Mouse (Mus musculus) myocyte (in vitro differentiated cells): ENCODE results near the gene Smg1.

Experiments used
- CEBPB ChIP-seq: IDR thresholded peaks from 2 replicates; pipeline ENCODE4 v1.6.1; 2011; ENCODE audit warnings: mild to moderate bottlenecking, moderate library complexity; ENCODE audit not compliant: poor library complexity, insufficient read depth, severe bottlenecking
- POLR2A ChIP-seq: IDR thresholded peaks from one replicate; pipeline ENCODE4 v1.6.1; 2011; ENCODE audit warnings: low read depth, mild to moderate bottlenecking, control low read depth, moderate library complexity; ENCODE audit not compliant: insufficient read length

DNA sequence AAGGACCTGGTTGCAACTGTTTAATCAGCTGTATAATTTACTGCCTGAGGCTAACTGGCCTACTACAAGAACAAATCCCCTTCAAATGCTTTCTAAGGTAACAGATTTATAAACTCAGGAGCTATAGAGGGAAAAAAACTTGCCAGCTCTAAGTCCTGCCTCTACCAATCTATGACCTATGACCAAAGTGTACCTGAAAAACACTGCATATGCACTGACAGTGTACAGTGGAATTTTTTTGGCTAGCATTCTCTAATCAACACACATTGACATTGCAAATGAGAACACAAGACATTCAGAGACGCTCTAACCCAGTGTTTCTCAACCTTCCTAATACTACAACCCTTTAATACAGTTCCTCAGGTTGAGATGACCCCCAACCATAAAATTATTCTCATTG is 9.2 kb downstream of the Smg1 start:
- no peak for TF ChIP-seq POLR2A
- TF ChIP-seq CEBPB: no peak
